Mouse (Mus musculus): ENCODE measurements around the gene Mcf2l.

- TF ChIP-seq GATA1 (IDR thresholded peaks at IDR 0.05; ENCODE audit: borderline replicate concordance, low read length) (no peak), FLI1 (IDR thresholded peaks at IDR 0.05; ENCODE audit: low read length) (no peak)
Measured at GRCm38 (mm10) chr8:12824562-12824961, 49.0 kb upstream of the Mcf2l start.

Data from megakaryocyte, embryonic 14.5 days (primary cell).